Mouse (Mus musculus) MEL (cell line): ENCODE data around the gene Ak6.

ENCODE experiments used
- CTCF ChIP-seq, 3 experiments: IDR thresholded peaks in 2 of 3; conservative IDR thresholded peaks in 1 of 3; 2 replicates each; pipeline ENCODE4 v1.5.1; 2011 to 2012; ENCODE audit warnings: low read length in 3 of 3, low read depth in 2 of 3, mild to moderate bottlenecking in 2 of 3, improper control_type of control experiment in 1 of 3, inconsistent platforms in 1 of 3, mixed read lengths in 1 of 3, moderate library complexity in 1 of 3; ENCODE audit not compliant: control insufficient read depth in 1 of 3, insufficient read depth in 1 of 3, poor library complexity in 1 of 3, severe bottlenecking in 1 of 3
- ELF1 ChIP-seq: IDR thresholded peaks from 2 replicates; pipeline ENCODE4 v1.6.1; 2014; ENCODE audit warnings: low read depth, mild to moderate bottlenecking, inconsistent platforms, low read length, improper control_type of control experiment, moderate library complexity
- EP300 ChIP-seq, 2 experiments: IDR thresholded peaks; 2 replicates each; pipeline ENCODE4 v1.6.1; 2011; ENCODE audit warnings: improper control_type of control experiment in 2 of 2, low read length in 2 of 2, low read depth in 1 of 2, mild to moderate bottlenecking in 1 of 2
- ETS1 ChIP-seq: IDR thresholded peaks from 2 replicates; pipeline ENCODE4 v1.6.1; 2012; ENCODE audit warnings: low read depth, mild to moderate bottlenecking, inconsistent platforms, low read length, improper control_type of control experiment, moderate library complexity
- HCFC1 ChIP-seq: IDR thresholded peaks from 2 replicates; pipeline ENCODE4 v1.6.1; 2012; ENCODE audit warnings: low read depth, mild to moderate bottlenecking, inconsistent platforms, low read length, improper control_type of control experiment, moderate library complexity
- JUND ChIP-seq: IDR thresholded peaks from 2 replicates; pipeline ENCODE4 v1.6.1; 2011; ENCODE audit warnings: low read depth, mild to moderate bottlenecking, improper control_type of control experiment, low read length
- MXI1 ChIP-seq: IDR thresholded peaks from 2 replicates; pipeline ENCODE4 v1.6.1; 2011; ENCODE audit warnings: mild to moderate bottlenecking, low read depth, low read length, improper control_type of control experiment
- NELFE ChIP-seq: IDR thresholded peaks from 2 replicates; pipeline ENCODE4 v1.6.1; 2011; ENCODE audit warnings: low read depth, low read length, improper control_type of control experiment
- POLR2A ChIP-seq, 2 experiments: IDR thresholded peaks; 2 replicates each; pipeline ENCODE4 v1.6.1; 2011 to 2012; ENCODE audit warnings: low read length in 2 of 2, mild to moderate bottlenecking in 2 of 2, control low read depth in 1 of 2, improper control_type of control experiment in 1 of 2, low read depth in 1 of 2, moderate library complexity in 1 of 2; ENCODE audit not compliant: control insufficient read depth in 1 of 2, insufficient read depth in 1 of 2, poor library complexity in 1 of 2
- SMC3 ChIP-seq: IDR thresholded peaks from 2 replicates; pipeline ENCODE4 v1.6.1; 2011; ENCODE audit warnings: low read depth, low read length, improper control_type of control experiment
- TAL1 ChIP-seq: IDR thresholded peaks from 2 replicates; pipeline ENCODE4 v1.6.1; 2012; ENCODE audit warnings: mild to moderate bottlenecking, inconsistent platforms, low read length, moderate library complexity, mixed read lengths
- USF1 ChIP-seq: IDR thresholded peaks from 2 replicates; pipeline ENCODE4 v1.6.1; 2014; ENCODE audit warnings: low read depth, mild to moderate bottlenecking, inconsistent platforms, low read length, improper control_type of control experiment, moderate library complexity
- USF2 ChIP-seq, 2 experiments: IDR thresholded peaks; 2 replicates each; pipeline ENCODE4 v1.6.1; 2011 to 2012; ENCODE audit warnings: improper control_type of control experiment in 2 of 2, low read length in 2 of 2, borderline replicate concordance in 1 of 2, inconsistent platforms in 1 of 2, low read depth in 1 of 2, mild to moderate bottlenecking in 1 of 2; ENCODE audit not compliant: insufficient read depth in 1 of 2
- ZNF384 ChIP-seq: IDR thresholded peaks from 2 replicates; pipeline ENCODE4 v1.6.1; 2012; ENCODE audit warnings: low read depth, mild to moderate bottlenecking, inconsistent platforms, low read length, improper control_type of control experiment

DNA sequence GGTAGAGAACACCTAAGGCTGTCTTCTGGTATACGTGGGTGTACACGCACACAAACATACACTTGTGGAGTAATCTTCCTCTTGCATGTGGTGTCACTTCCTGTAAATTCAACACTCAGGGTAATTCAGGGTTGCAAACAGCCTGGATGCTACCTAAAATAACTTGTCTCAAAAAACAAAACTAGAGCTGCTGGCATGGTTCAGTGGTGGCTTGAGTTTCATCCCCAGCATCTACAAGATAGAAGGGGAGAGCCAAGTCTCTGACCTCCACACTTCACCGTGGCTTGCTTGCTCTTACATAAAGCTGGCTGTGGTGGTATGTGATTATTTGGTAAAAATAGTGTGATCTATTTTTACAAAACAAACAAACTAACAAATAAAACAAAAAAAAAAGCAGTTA lies 46.8 kb downstream of the Ak6 start:
- no peak for TF ChIP-seq POLR2A (IDR thresholded peaks at IDR 0.05; ENCODE audit: control insufficient read depth in 1 of 2, insufficient read depth in 1 of 2, low read depth in 1 of 2, low read length in 2 of 2, poor library complexity in 1 of 2)
- no peak for TF ChIP-seq CTCF (IDR thresholded peaks at IDR 0.05 in 2 of 3, conservative IDR thresholded peaks at IDR 0.05 in 1 of 3; ENCODE audit: control insufficient read depth in 1 of 3, insufficient read depth in 1 of 3, low read depth in 2 of 3, low read length in 3 of 3, poor library complexity in 1 of 3, severe bottlenecking in 1 of 3)
- TF ChIP-seq EP300 (IDR thresholded peaks at IDR 0.05; ENCODE audit: low read depth in 1 of 2, low read length in 2 of 2) = no peak
- no peak for TF ChIP-seq ELF1
- TF ChIP-seq JUND = no peak
- TF ChIP-seq ETS1 = no peak
- TF ChIP-seq SMC3 = no peak
- no peak for TF ChIP-seq TAL1
- no peak for TF ChIP-seq USF1
- TF ChIP-seq NELFE = no peak
- TF ChIP-seq MXI1 = no peak
- no peak for TF ChIP-seq HCFC1
- TF ChIP-seq USF2 (IDR thresholded peaks at IDR 0.05; ENCODE audit: borderline replicate concordance in 1 of 2, insufficient read depth in 1 of 2, low read depth in 1 of 2, low read length in 2 of 2) = no peak
- no peak for TF ChIP-seq ZNF384
